ENCODE assay signal across 8 mouse cellular contexts in the genomic region with DNA sequence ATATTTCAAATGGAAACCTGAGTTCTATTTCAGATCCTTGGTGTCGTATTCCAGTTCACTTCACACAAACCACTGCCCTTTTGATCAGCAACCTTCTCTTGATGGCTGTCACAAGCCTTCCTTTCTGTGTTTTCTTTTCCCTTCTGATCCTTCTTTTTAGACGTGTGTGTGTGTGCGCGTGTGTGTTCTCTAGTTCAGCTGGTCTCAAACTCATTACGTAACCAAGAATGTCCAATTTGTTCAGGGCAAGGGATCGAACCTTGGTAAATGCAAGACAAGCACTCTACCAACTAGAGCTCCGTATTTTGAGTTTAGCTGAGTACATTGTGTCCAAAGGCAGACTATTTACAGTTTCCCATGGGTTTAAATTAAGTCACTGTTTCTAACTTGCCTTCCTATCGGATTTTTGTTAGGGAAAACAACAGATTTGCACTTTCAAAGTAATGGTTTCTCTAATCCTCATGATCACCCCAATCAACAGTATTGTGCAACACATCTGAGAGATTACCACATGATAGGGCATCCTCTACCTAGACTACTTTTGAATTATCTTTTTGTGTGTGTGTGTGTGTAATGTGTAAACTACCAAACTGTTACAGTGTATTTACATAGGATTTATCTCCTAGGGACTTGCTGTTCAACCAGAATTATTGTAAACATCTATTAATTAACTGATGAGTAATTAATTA. TPM values are rescaled to one million over a fixed set of nuclear protein-coding genes. Genes with fewer than 3 reads are reported as not detected.
DNase-seq lines count a peak whose midpoint lies in the region; ATAC-seq and TF ChIP-seq lines count a peak whose summit lies in the region.

No protein-coding gene starts in this region.

- no peak for DNase-seq in cerebellum, adult 2 months
- DNase-seq in cerebellum, postnatal 4 days (ENCODE audit: low spot score in 2 of 2): no peak
- no peak for DNase-seq in neural tube, embryonic 11.5 days (ENCODE audit: low spot score)
- no peak for DNase-seq in neural tube, embryonic 10.5 days (ENCODE audit: extremely low spot score, low spot score)
- no peak for DNase-seq in limb, embryonic 14.5 days (ENCODE audit: low spot score)
- no peak for DNase-seq in layer of hippocampus, adult 11-12 months (ENCODE audit: low spot score)
- DNase-seq in right cerebral cortex, adult 18-20 months: no peak

- H3K4me3 ChIP-seq in cerebellum, adult 2 months (replicated peaks; ENCODE audit: insufficient read depth, low read depth, low read length): peak overlapping the region; percentile 87
- peak overlapping the region; percentile 85 for H3K4me3 ChIP-seq in neural tube, embryonic 11.5 days (ENCODE audit: low read depth, low read length)
- peak overlapping the region; percentile 93 for H3K4me3 ChIP-seq in limb, embryonic 14.5 days (replicated peaks; ENCODE audit: low read length)
- H3K4me3 ChIP-seq in stomach, embryonic 15.5 days (replicated peaks): peak overlapping the region; percentile 80

- TF ChIP-seq POLR2A in cerebellum, adult 2 months (IDR thresholded peaks at IDR 0.05; ENCODE audit: borderline replicate concordance, insufficient read depth, low read length): no peak
- no peak for TF ChIP-seq POLR2A in limb, embryonic 14.5 days (IDR thresholded peaks at IDR 0.05; ENCODE audit: borderline replicate concordance, extremely low read depth, insufficient read depth, insufficient read length)

- no peak for ATAC-seq in neural tube, embryonic 11.5 days (ENCODE audit: insufficient read depth, low FRiP score, low TSS enrichment)
- no peak for ATAC-seq in limb, embryonic 14.5 days (ENCODE audit: low FRiP score, low read depth)
- no peak for ATAC-seq in stomach, embryonic 15.5 days (ENCODE audit: insufficient read depth, low FRiP score, low read depth)

- peak overlapping the region; percentile 48 for H3K4me2 ChIP-seq in neural tube, embryonic 11.5 days (ENCODE audit: low read depth)
- peak overlapping the region; percentile 81 for H3K4me2 ChIP-seq in limb, embryonic 14.5 days (replicated peaks; ENCODE audit: low read depth, low read length, severe bottlenecking)
- peak overlapping the region; percentile 62 for H3K4me2 ChIP-seq in stomach, embryonic 15.5 days

- peaks cover 4% of the 10 kb centered on the region; the same call in 1 of the 2 replicates for H3K4me1 ChIP-seq in cerebellum, adult 2 months (ENCODE audit: control insufficient read depth, insufficient read depth, low read length)
- peaks cover 32% of the 10 kb centered on the region for H3K4me1 ChIP-seq in neural tube, embryonic 11.5 days (ENCODE audit: control insufficient read depth, insufficient read depth, low read length)
- peaks cover 52% of the 10 kb centered on the region for H3K4me1 ChIP-seq in limb, embryonic 14.5 days (ENCODE audit: control insufficient read depth, insufficient read depth, low read length)
- peaks cover 50% of the 10 kb centered on the region for H3K4me1 ChIP-seq in stomach, embryonic 15.5 days

- peak overlapping the region; percentile 89; the same call in 1 of the 2 replicates for H3K9ac ChIP-seq in neural tube, embryonic 11.5 days (ENCODE audit: low read length)
- peak overlapping the region; percentile 91 for H3K9ac ChIP-seq in limb, embryonic 14.5 days (ENCODE audit: low read depth, low read length, severe bottlenecking)
- H3K9ac ChIP-seq in stomach, embryonic 15.5 days: peak overlapping the region; percentile 87; the same call in 1 of the 2 replicates

- peak overlapping the region; percentile 95; the same call in 1 of the 2 replicates for H3K27ac ChIP-seq in cerebellum, adult 2 months (ENCODE audit: insufficient read depth, low read length)
- H3K27ac ChIP-seq in neural tube, embryonic 11.5 days (ENCODE audit: low read depth, low read length): peak overlapping the region; percentile 89
- peak overlapping the region; percentile 96 for H3K27ac ChIP-seq in limb, embryonic 14.5 days (replicated peaks; ENCODE audit: low read depth, low read length)
- H3K27ac ChIP-seq in stomach, embryonic 15.5 days: peak overlapping the region; percentile 98

- no peaks in the 10 kb centered on the region for H3K9me3 ChIP-seq in neural tube, embryonic 11.5 days (ENCODE audit: control insufficient read depth, low read length)
- H3K9me3 ChIP-seq in limb, embryonic 14.5 days (ENCODE audit: control insufficient read depth, low read length): no peaks in the 10 kb centered on the region
- no peaks in the 10 kb centered on the region for H3K9me3 ChIP-seq in stomach, embryonic 15.5 days

- H3K36me3 ChIP-seq in neural tube, embryonic 11.5 days (ENCODE audit: control insufficient read depth, insufficient read depth, low read length): no peaks in the 10 kb centered on the region
- H3K36me3 ChIP-seq in limb, embryonic 14.5 days (ENCODE audit: control insufficient read depth, insufficient read depth, low read length): no peaks in the 10 kb centered on the region
- H3K36me3 ChIP-seq in stomach, embryonic 15.5 days: no peaks in the 10 kb centered on the region

- 7% methylated on average over 8 of the region's 8 CpGs for WGBS in cerebellum, adult 2 months
- 5% methylated on average over 8 of the region's 8 CpGs for WGBS in neural tube, embryonic 11.5 days
- 3% methylated on average over 8 of the region's 8 CpGs for WGBS in limb, embryonic 14.5 days
- 4% methylated on average over 8 of the region's 8 CpGs for WGBS in stomach, embryonic 15.5 days

- no peaks in the 10 kb centered on the region for H3K27me3 ChIP-seq in cerebellum, adult 2 months (ENCODE audit: control insufficient read depth, insufficient read depth, low read length)
- no peaks in the 10 kb centered on the region for H3K27me3 ChIP-seq in neural tube, embryonic 11.5 days (ENCODE audit: control insufficient read depth, insufficient read depth, low read length)
- no peaks in the 10 kb centered on the region for H3K27me3 ChIP-seq in limb, embryonic 14.5 days (ENCODE audit: control insufficient read depth, insufficient read depth, low read length)
- H3K27me3 ChIP-seq in stomach, embryonic 15.5 days (replicated peaks): no peaks in the 10 kb centered on the region

- no peak for TF ChIP-seq CTCF in cerebellum, adult 2 months (IDR thresholded peaks at IDR 0.05; ENCODE audit: borderline replicate concordance, insufficient read depth, low read depth, low read length)

RNA-seq across cellular contexts. Expression of gene Josd1, which starts 0.7 kb away (rescaled TPM):
- 43.8 and 45.0 TPM in 2 replicates for polyA plus RNA-seq in cerebellum, adult 2 months (2012; rRNA removed)
- polyA plus RNA-seq in neural tube, embryonic 11.5 days (2014; fragmentation: Nextera tagmentation; extraction: Ambion mirVana): 14.6 and 16.4 TPM in 2 replicates
- polyA plus RNA-seq in limb, embryonic 14.5 days (2012; rRNA removed): 38.7 and 44.6 TPM in 2 replicates
- 21.1 and 23.3 TPM in 2 replicates for polyA plus RNA-seq in limb, embryonic 14.5 days (2014; fragmentation: Nextera tagmentation; extraction: Ambion mirVana)
- 21.2 and 22.0 TPM in 2 replicates for polyA plus RNA-seq in stomach, embryonic 15.5 days (2015; fragmentation: Nextera tagmentation; extraction: Ambion mirVana)

RNA-seq across cellular contexts. Expression of gene Gtpbp1, which starts 2.2 kb away (rescaled TPM):
- 52.5 and 59.5 TPM in 2 replicates for polyA plus RNA-seq in cerebellum, adult 2 months (2012; rRNA removed)
- 39.7 and 42.5 TPM in 2 replicates for polyA plus RNA-seq in neural tube, embryonic 11.5 days (2014; fragmentation: Nextera tagmentation; extraction: Ambion mirVana)
- polyA plus RNA-seq in limb, embryonic 14.5 days (2012; rRNA removed): 39.6 and 43.9 TPM in 2 replicates
- 32.6 and 36.8 TPM in 2 replicates for polyA plus RNA-seq in limb, embryonic 14.5 days (2014; fragmentation: Nextera tagmentation; extraction: Ambion mirVana)
- 28.2 and 29.3 TPM in 2 replicates for polyA plus RNA-seq in stomach, embryonic 15.5 days (2015; fragmentation: Nextera tagmentation; extraction: Ambion mirVana)

RNA-seq across cellular contexts. Expression of gene Tomm22, which starts 17.8 kb away (rescaled TPM):
- 99.9 and 106 TPM in 2 replicates for polyA plus RNA-seq in cerebellum, adult 2 months (2012; rRNA removed)
- 285 and 287 TPM in 2 replicates for polyA plus RNA-seq in neural tube, embryonic 11.5 days (2014; fragmentation: Nextera tagmentation; extraction: Ambion mirVana)
- 112 and 117 TPM in 2 replicates for polyA plus RNA-seq in limb, embryonic 14.5 days (2012; rRNA removed)
- polyA plus RNA-seq in limb, embryonic 14.5 days (2014; fragmentation: Nextera tagmentation; extraction: Ambion mirVana): 207 and 217 TPM in 2 replicates
- polyA plus RNA-seq in stomach, embryonic 15.5 days (2015; fragmentation: Nextera tagmentation; extraction: Ambion mirVana): 227 and 254 TPM in 2 replicates

RNA-seq across cellular contexts. Expression of gene Cby1, which starts 29.4 kb away (rescaled TPM):
- polyA plus RNA-seq in cerebellum, adult 2 months (2012; rRNA removed): 30.3 and 32.3 TPM in 2 replicates
- 65.5 and 70.8 TPM in 2 replicates for polyA plus RNA-seq in neural tube, embryonic 11.5 days (2014; fragmentation: Nextera tagmentation; extraction: Ambion mirVana)
- 17.9 and 21.6 TPM in 2 replicates for polyA plus RNA-seq in limb, embryonic 14.5 days (2012; rRNA removed)
- polyA plus RNA-seq in limb, embryonic 14.5 days (2014; fragmentation: Nextera tagmentation; extraction: Ambion mirVana): 44.9 and 49.6 TPM in 2 replicates
- 41.4 and 42.2 TPM in 2 replicates for polyA plus RNA-seq in stomach, embryonic 15.5 days (2015; fragmentation: Nextera tagmentation; extraction: Ambion mirVana)

RNA-seq across cellular contexts. Expression of gene Fam227a, which starts 29.7 kb away (rescaled TPM):
- 8.5 and 9.5 TPM in 2 replicates for polyA plus RNA-seq in cerebellum, adult 2 months (2012; rRNA removed)
- 3.5 and 4.0 TPM in 2 replicates for polyA plus RNA-seq in neural tube, embryonic 11.5 days (2014; fragmentation: Nextera tagmentation; extraction: Ambion mirVana)
- polyA plus RNA-seq in limb, embryonic 14.5 days (2012; rRNA removed): 7.5 and 7.9 TPM in 2 replicates
- polyA plus RNA-seq in limb, embryonic 14.5 days (2014; fragmentation: Nextera tagmentation; extraction: Ambion mirVana): 1.3 and 2.0 TPM in 2 replicates
- polyA plus RNA-seq in stomach, embryonic 15.5 days (2015; fragmentation: Nextera tagmentation; extraction: Ambion mirVana): 1.3 and 1.4 TPM in 2 replicates
